Mouse (Mus musculus): ENCODE measurements around the gene Nmt2. TPM values are rescaled to one million over a fixed set of nuclear protein-coding genes. Genes with fewer than 3 reads are reported as not detected.
A peak's percentile ranks its signal among the peaks of the same experiment; 100 is the strongest.

The Nmt2 gene
- polyA plus RNA-seq, 1 experiment from 2014 or later: 79.6 TPM

- Histone ChIP-seq H3K4me1 (replicated peaks) (peaks cover 15% of the 10 kb centered on the region), H3K4me3 (peak overlapping the region; percentile 80), H3K27me3 (no peaks in the 10 kb centered on the region), H3K9ac (peak overlapping the region; percentile 85), H3K36me3 (no peaks in the 10 kb centered on the region), H3K9me3 (no peaks in the 10 kb centered on the region), H3K4me2 (peak overlapping the region; percentile 80), H3K27ac (replicated peaks) (peak overlapping the region; percentile 95)
- WGBS: 2% methylated on average over 6 of the region's 6 CpGs
- no peak for ATAC-seq (ENCODE audit: low read depth)
Measured at GRCm38 (mm10) chr2:3285181-3285530, 1.1 kb downstream of the Nmt2 start.

GRCm38 (mm10) chr2:3285709-3286108 is 1.7 kb downstream of the Nmt2 start:
- Histone ChIP-seq H3K27me3 (no peaks in the 10 kb centered on the region), H3K4me1 (replicated peaks) (peaks cover 15% of the 10 kb centered on the region), H3K4me2 (peak overlapping the region; percentile 80), H3K4me3 (peak overlapping the region; percentile 80), H3K36me3 (no peaks in the 10 kb centered on the region), H3K9me3 (no peaks in the 10 kb centered on the region), H3K27ac (replicated peaks) (no peak overlapping the region), H3K9ac (peak overlapping the region; percentile 85; the same call in 1 of the 2 replicates)
- no peak for ATAC-seq (ENCODE audit: low read depth)
- 84% methylated on average over 3 of the region's 3 CpGs for WGBS

GRCm38 (mm10) chr2:3286243-3286642 is 2.2 kb downstream of the Nmt2 start:
- Histone ChIP-seq H3K4me3 (no peak overlapping the region), H3K4me2 (no peak overlapping the region), H3K9ac (no peak overlapping the region), H3K27me3 (no peaks in the 10 kb centered on the region), H3K36me3 (no peaks in the 10 kb centered on the region), H3K9me3 (no peaks in the 10 kb centered on the region), H3K4me1 (replicated peaks) (peaks cover 15% of the 10 kb centered on the region), H3K27ac (replicated peaks) (no peak overlapping the region)
- WGBS: 83% methylated on average over 2 of the region's 2 CpGs
- no peak for ATAC-seq (ENCODE audit: low read depth)

GRCm38 (mm10) chr2:3289581-3289980 is 5.6 kb downstream of the Nmt2 start:
- no peaks in the 10 kb centered on the region for H3K36me3 ChIP-seq
- 83% methylated on average over 1 of the region's 1 CpGs for WGBS
- H3K9me3 ChIP-seq: no peaks in the 10 kb centered on the region
- no peak overlapping the region for H3K9ac ChIP-seq
- H3K4me1 ChIP-seq (replicated peaks): peaks cover 10% of the 10 kb centered on the region
- ATAC-seq (ENCODE audit: low read depth): no peak
- H3K27me3 ChIP-seq: no peaks in the 10 kb centered on the region
- no peak overlapping the region for H3K4me3 ChIP-seq
- H3K27ac ChIP-seq (replicated peaks): no peak overlapping the region
- H3K4me2 ChIP-seq: no peak overlapping the region

- no peaks in the 10 kb centered on the region for H3K4me1 ChIP-seq (replicated peaks)
- no peak for ATAC-seq (ENCODE audit: low read depth)
- WGBS: 84% methylated on average over 1 of the region's 1 CpGs
Measured at GRCm38 (mm10) chr2:3292170-3292569, 8.2 kb downstream of the Nmt2 start.

GRCm38 (mm10) chr2:3295826-3296225 is 11.8 kb downstream of the Nmt2 start:
- Histone ChIP-seq H3K9me3 (no peaks in the 10 kb centered on the region), H3K27me3 (no peaks in the 10 kb centered on the region), H3K27ac (replicated peaks) (no peak overlapping the region), H3K4me2 (no peak overlapping the region), H3K4me3 (no peak overlapping the region), H3K9ac (no peak overlapping the region), H3K4me1 (replicated peaks) (no peaks in the 10 kb centered on the region), H3K36me3 (no peaks in the 10 kb centered on the region)
- no peak for ATAC-seq (ENCODE audit: low read depth)
- 97% methylated on average over 7 of the region's 7 CpGs for WGBS

More at GRCm38 (mm10) chr2:3292170-3292569, 8.2 kb downstream of the Nmt2 start:
- Histone ChIP-seq H3K9ac (no peak overlapping the region), H3K4me2 (no peak overlapping the region), H3K9me3 (no peaks in the 10 kb centered on the region), H3K27ac (replicated peaks) (no peak overlapping the region), H3K36me3 (no peaks in the 10 kb centered on the region), H3K27me3 (no peaks in the 10 kb centered on the region), H3K4me3 (no peak overlapping the region)

- no peaks in the 10 kb centered on the region for H3K27me3 ChIP-seq
- H3K4me3 ChIP-seq: no peak overlapping the region
- no peak overlapping the region for H3K9ac ChIP-seq
- peaks cover 21% of the 10 kb centered on the region for H3K36me3 ChIP-seq
- H3K4me2 ChIP-seq: no peak overlapping the region
- H3K27ac ChIP-seq (replicated peaks): no peak overlapping the region
- H3K9me3 ChIP-seq: no peaks in the 10 kb centered on the region
- H3K4me1 ChIP-seq (replicated peaks): no peaks in the 10 kb centered on the region
- WGBS: 70% methylated on average over 3 of the region's 3 CpGs
- ATAC-seq (ENCODE audit: low read depth): no peak
Measured at GRCm38 (mm10) chr2:3305426-3306025, 21.5 kb downstream of the Nmt2 start.

- Histone ChIP-seq H3K4me1 (replicated peaks) (no peaks in the 10 kb centered on the region), H3K9me3 (no peaks in the 10 kb centered on the region), H3K9ac (no peak overlapping the region), H3K27me3 (no peaks in the 10 kb centered on the region), H3K27ac (replicated peaks) (no peak overlapping the region), H3K36me3 (peaks cover 78% of the 10 kb centered on the region), H3K4me3 (no peak overlapping the region), H3K4me2 (no peak overlapping the region)
- no peak for ATAC-seq (ENCODE audit: low read depth)
- WGBS: 90% methylated on average over 2 of the region's 2 CpGs
Measured at GRCm38 (mm10) chr2:3323132-3323531, 39.1 kb downstream of the Nmt2 start.

- WGBS: 93% methylated on average over 7 of the region's 7 CpGs
- H3K9ac ChIP-seq: no peak overlapping the region
- no peak overlapping the region for H3K4me2 ChIP-seq
- H3K4me1 ChIP-seq (replicated peaks): no peaks in the 10 kb centered on the region
- no peaks in the 10 kb centered on the region for H3K27me3 ChIP-seq
- H3K4me3 ChIP-seq: no peak overlapping the region
- no peak overlapping the region for H3K27ac ChIP-seq (replicated peaks)
- H3K36me3 ChIP-seq: peaks cover 77% of the 10 kb centered on the region
- no peaks in the 10 kb centered on the region for H3K9me3 ChIP-seq
- no peak for ATAC-seq (ENCODE audit: low read depth)
Measured at GRCm38 (mm10) chr2:3324381-3325130, 40.5 kb downstream of the Nmt2 start.

- H3K36me3 ChIP-seq: peaks cover 63% of the 10 kb centered on the region
- no peak overlapping the region for H3K4me2 ChIP-seq
- no peak for ATAC-seq (ENCODE audit: low read depth)
- WGBS: 90% methylated on average over 1 of the region's 1 CpGs
- peaks cover 10% of the 10 kb centered on the region for H3K4me1 ChIP-seq (replicated peaks)
- no peaks in the 10 kb centered on the region for H3K27me3 ChIP-seq
- H3K9me3 ChIP-seq: no peaks in the 10 kb centered on the region
- H3K4me3 ChIP-seq: no peak overlapping the region
- no peak overlapping the region for H3K9ac ChIP-seq
- H3K27ac ChIP-seq (replicated peaks): no peak overlapping the region
Measured at GRCm38 (mm10) chr2:3326547-3326946, 42.5 kb downstream of the Nmt2 start.

- WGBS: 42% methylated on average over 1 of the region's 1 CpGs
- H3K9ac ChIP-seq: no peak overlapping the region
- peaks cover 15% of the 10 kb centered on the region for H3K4me1 ChIP-seq (replicated peaks)
- H3K27me3 ChIP-seq: no peaks in the 10 kb centered on the region
- H3K4me3 ChIP-seq: no peak overlapping the region
- no peak overlapping the region for H3K27ac ChIP-seq (replicated peaks)
- no peak for ATAC-seq (ENCODE audit: low read depth)
- no peaks in the 10 kb centered on the region for H3K9me3 ChIP-seq
- H3K4me2 ChIP-seq: no peak overlapping the region
- H3K36me3 ChIP-seq: peaks cover 57% of the 10 kb centered on the region
Measured at GRCm38 (mm10) chr2:3327351-3327750, 43.3 kb downstream of the Nmt2 start.

- Histone ChIP-seq H3K4me2 (peak overlapping the region; percentile 76), H3K9ac (peak overlapping the region; percentile 82; the same call in 1 of the 2 replicates), H3K4me1 (replicated peaks) (peaks cover 24% of the 10 kb centered on the region), H3K27ac (replicated peaks) (no peak overlapping the region; the same call in 1 of the 2 replicates), H3K4me3 (peak overlapping the region; percentile 66), H3K36me3 (peaks cover 23% of the 10 kb centered on the region), H3K9me3 (no peaks in the 10 kb centered on the region), H3K27me3 (0 out of 2 replicates have a peak, but pooled peaks cover under 1% of the 10 kb centered on the region)
- ATAC-seq (ENCODE audit: low read depth): no peak
- WGBS: 78% methylated on average over 5 of the region's 5 CpGs
Measured at GRCm38 (mm10) chr2:3331071-3331703, 47.2 kb downstream of the Nmt2 start.

All from neural tube, embryonic 13.5 days (tissue).